Mouse (Mus musculus): ENCODE measurements at regions not wholly inside any gene's neighbourhood (a gene's known extent, or its start where the extent isn't known, plus 50 kb on each side); places are given as distances from the start of the nearest gene placed in this dataset.

GRCm38 (mm10) chr9:62618994-62619393 is 58.6 kb upstream of the Itga11 start:
- TF ChIP-seq E2F4 (IDR thresholded peaks at IDR 0.05; ENCODE audit: insufficient read depth) = no peak
- no peak for TF ChIP-seq CEBPB (IDR thresholded peaks at IDR 0.05; ENCODE audit: insufficient read depth, poor library complexity, severe bottlenecking)
- no peak for TF ChIP-seq POLR2A (IDR thresholded peaks at IDR 0.05; ENCODE audit: insufficient read length, low read depth)
- TF ChIP-seq POLR2AphosphoS2 (IDR thresholded peaks at IDR 0.05; ENCODE audit: insufficient read length, low read depth) = no peak

All from myocyte (in vitro differentiated cells).